Mouse (Mus musculus) myocyte (in vitro differentiated cells): ENCODE measurements around the gene Nktr.

Source experiments
- CEBPB ChIP-seq: IDR thresholded peaks from 2 replicates; pipeline ENCODE4 v1.6.1; 2011; ENCODE audit warnings: mild to moderate bottlenecking, moderate library complexity; ENCODE audit not compliant: poor library complexity, insufficient read depth, severe bottlenecking
- E2F4 ChIP-seq: IDR thresholded peaks from one replicate; pipeline ENCODE4 v1.6.1; 2011; ENCODE audit warnings: mild to moderate bottlenecking, control low read depth, moderate library complexity; ENCODE audit not compliant: insufficient read depth
- MAX ChIP-seq: IDR thresholded peaks from one replicate; pipeline ENCODE4 v1.6.1; 2011; ENCODE audit warnings: low read depth, mild to moderate bottlenecking, control low read depth
- POLR2A ChIP-seq: IDR thresholded peaks from one replicate; pipeline ENCODE4 v1.6.1; 2011; ENCODE audit warnings: low read depth, mild to moderate bottlenecking, control low read depth, moderate library complexity; ENCODE audit not compliant: insufficient read length
- REST ChIP-seq: IDR thresholded peaks from one replicate; pipeline ENCODE4 v1.6.1; 2011; ENCODE audit warnings: mild to moderate bottlenecking, control low read depth, moderate library complexity; ENCODE audit not compliant: insufficient read depth, insufficient read length
- TCF12 ChIP-seq: IDR thresholded peaks from one replicate; pipeline ENCODE4 v1.6.1; 2011; ENCODE audit warnings: mild to moderate bottlenecking, control low read depth; ENCODE audit not compliant: poor library complexity, insufficient read depth, severe bottlenecking
- USF1 ChIP-seq: IDR thresholded peaks from one replicate; pipeline ENCODE4 v1.6.1; 2011; ENCODE audit warnings: low read depth, mild to moderate bottlenecking, control low read depth, moderate library complexity

DNA sequence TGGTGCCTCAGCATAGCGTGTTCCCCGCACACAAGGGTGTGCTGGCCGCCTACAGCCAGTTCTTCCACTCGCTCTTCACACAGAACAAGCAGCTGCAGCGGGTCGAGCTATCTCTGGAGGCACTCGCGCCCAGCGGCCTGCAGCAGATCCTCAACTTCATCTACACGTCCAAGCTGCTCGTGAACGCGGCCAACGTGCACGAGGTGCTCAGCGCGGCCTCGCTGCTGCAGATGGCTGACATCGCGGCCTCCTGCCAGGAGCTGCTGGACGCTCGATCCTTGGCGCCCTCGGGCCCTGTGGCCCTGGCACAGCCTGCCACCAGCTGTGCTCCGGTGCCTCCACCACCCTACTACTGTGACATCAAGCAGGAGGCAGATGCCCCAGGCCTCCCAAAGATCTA, 43.8 kb downstream of the Nktr start:
- TF ChIP-seq CEBPB: no peak
- TF ChIP-seq TCF12: no peak
- TF ChIP-seq REST: no peak
- no peak for TF ChIP-seq USF1
- no peak for TF ChIP-seq E2F4
- peak; percentile 18 for TF ChIP-seq POLR2A
- TF ChIP-seq MAX: no peak
